11 mouse cellular contexts compared by ENCODE assay signal in the genomic region with DNA sequence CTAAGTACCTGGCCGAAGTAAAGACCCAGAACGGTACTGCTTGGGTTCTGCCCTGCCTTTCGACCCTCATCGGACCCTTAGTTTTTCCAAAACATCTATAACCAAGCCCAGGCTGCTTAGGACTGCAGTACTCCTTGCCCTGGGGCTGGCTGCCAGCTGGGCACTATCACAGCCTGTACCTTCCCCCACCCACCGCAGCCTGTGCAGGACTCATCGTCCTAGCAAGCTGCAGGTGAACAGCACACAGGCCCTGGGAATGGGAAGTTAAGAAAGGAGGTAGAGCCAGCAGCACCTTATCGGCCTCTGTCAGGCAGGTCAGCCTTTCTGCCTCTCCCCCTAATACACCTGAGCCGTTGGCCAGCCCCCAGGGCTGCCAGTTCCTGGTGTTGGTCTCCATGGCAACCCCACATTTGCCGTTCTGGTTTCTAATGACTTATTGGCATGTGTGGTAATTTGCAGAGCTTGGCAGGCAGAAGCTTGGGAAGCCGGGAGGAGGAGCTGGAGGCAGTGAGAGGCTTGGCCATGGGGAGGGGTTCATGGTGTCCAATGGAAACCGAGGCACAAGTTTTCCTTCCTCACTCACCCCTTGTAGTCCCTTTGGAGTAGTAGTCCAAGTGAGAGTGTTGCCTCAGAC. TPM values are rescaled to one million over a fixed set of nuclear protein-coding genes. Genes with fewer than 3 reads are reported as not detected.
A peak's percentile ranks its signal among the peaks of the same experiment; 100 is the strongest.
DNase-seq lines count a peak whose midpoint lies in the region; ATAC-seq lines count a peak whose summit lies in the region.
"Had no signal": no experiment of that assay in that cellular context is flagged by ENCODE, and none has a peak within 500 bp of the region (broad histone marks: within the 10 kb centered on the region; RNA-seq: fewer than 3 reads in every experiment).

No protein-coding gene starts in this region.

- no peak overlapping the region for H3K27ac ChIP-seq in intestine, embryonic 15.5 days
- H3K27ac ChIP-seq: neural tube, embryonic 12.5 days had no signal

- no peak overlapping the region for H3K4me3 ChIP-seq in intestine, embryonic 15.5 days (replicated peaks)
- H3K4me3 ChIP-seq: neural tube, embryonic 12.5 days had no signal

- no peak overlapping the region for H3K9ac ChIP-seq in intestine, embryonic 15.5 days
- H3K9ac ChIP-seq: neural tube, embryonic 12.5 days had no signal

- no peak for ATAC-seq in intestine, embryonic 15.5 days

- H3K4me1 ChIP-seq in intestine, embryonic 15.5 days (replicated peaks) = no peaks in the 10 kb centered on the region

- no peaks in the 10 kb centered on the region for H3K27me3 ChIP-seq in intestine, embryonic 15.5 days (replicated peaks)
- H3K27me3 ChIP-seq: neural tube, embryonic 12.5 days had no signal

- no peaks in the 10 kb centered on the region for H3K36me3 ChIP-seq in intestine, embryonic 15.5 days

- WGBS in intestine, embryonic 15.5 days = 57% methylated on average over 11 of the region's 11 CpGs

- H3K4me2 ChIP-seq in intestine, embryonic 15.5 days (replicated peaks) = no peak overlapping the region
- H3K4me2 ChIP-seq: neural tube, embryonic 12.5 days had no signal

- no peaks in the 10 kb centered on the region for H3K9me3 ChIP-seq in intestine, embryonic 15.5 days
- H3K9me3 ChIP-seq: neural tube, embryonic 12.5 days had no signal

- peak; percentile 52 for DNase-seq in layer of hippocampus, adult 11-12 months (ENCODE audit: low spot score)
- no peak for DNase-seq in layer of hippocampus, postnatal 14 days (ENCODE audit: low spot score in 2 of 2)
- peak; percentile 45 to 63 for DNase-seq in right cerebral cortex, postnatal 10 days (ENCODE audit: low spot score in 2 of 2)
- DNase-seq in right cerebral cortex, postnatal 36 days (ENCODE audit: low spot score in 2 of 2) = no peak
- DNase-seq in forelimb bud, embryonic 11.5 days (ENCODE audit: low read depth, low spot score) = peak; percentile 16
- no peak for DNase-seq in thymus, postnatal 25 days
- no peak for DNase-seq in thymus, postnatal 36 days
- DNase-seq: heart, adult 11 months; thymus, adult 2 months had no signal

RNA-seq across cellular contexts. Expression of gene Lrrn2, which starts 10.2 kb away (rescaled TPM):
- 100 to 1,000 TPM; 193 to 194 TPM for total RNA-seq in layer of hippocampus, postnatal 14 days (2021)
- 4.9 TPM in 2 replicates for polyA plus RNA-seq in intestine, embryonic 15.5 days (2015; fragmentation: Nextera tagmentation; extraction: Ambion mirVana)

Comparison
In these comparisons a context has a peak if more than half of its experiments do, and no peak if none do; other contexts are left out.
1. DNase-seq: peak in layer of hippocampus, adult 11-12 months (single experiment), right cerebral cortex, postnatal 10 days (2 of 2) and forelimb bud, embryonic 11.5 days (single experiment); none in layer of hippocampus, postnatal 14 days (0 of 2), right cerebral cortex, postnatal 36 days (0 of 2), thymus, postnatal 25 days (single experiment) and thymus, postnatal 36 days (0 of 2).